Mouse (Mus musculus) heart, embryonic 10.5 days (tissue): ENCODE measurements around the gene Pnma1. TPM values are rescaled to one million over a fixed set of nuclear protein-coding genes. Genes with fewer than 3 reads are reported as not detected.

Source experiments
- DNase-seq: peaks from one replicate; pipeline ENCODE4 v3.0.0-alpha.2; 2017; ENCODE audit warnings: low spot score
- H3K27ac ChIP-seq: fragments of 300-500 bp; sonication (generic); 2 replicates; pipeline ENCODE4 v1.5.1; 2016; ENCODE audit warnings: mild to moderate bottlenecking
- H3K27me3 ChIP-seq: fragments of 300-500 bp; sonication (generic); 2 replicates; pipeline ENCODE4 v1.6.1; 2016; ENCODE audit warnings: mild to moderate bottlenecking; ENCODE audit not compliant: poor library complexity, insufficient read depth, severe bottlenecking
- H3K36me3 ChIP-seq: fragments of 300-500 bp; sonication (generic); 2 replicates; pipeline ENCODE4 v1.6.1; 2016; ENCODE audit warnings: mild to moderate bottlenecking, moderate library complexity
- H3K4me1 ChIP-seq: fragments of 300-500 bp; sonication (generic); 2 replicates; pipeline ENCODE4 v1.6.1; 2016; ENCODE audit warnings: mild to moderate bottlenecking
- H3K4me3 ChIP-seq: fragments of 300-500 bp; sonication (generic); 2 replicates; pipeline ENCODE4 v1.5.1; 2016; ENCODE audit warnings: mild to moderate bottlenecking, moderate library complexity
- H3K9me3 ChIP-seq: fragments of 300-500 bp; sonication (generic); 2 replicates; pipeline ENCODE4 v1.6.1; 2016; ENCODE audit warnings: mild to moderate bottlenecking, moderate library complexity
- WGBS: fragments of 180-500 bp; shearing (Covaris S2); methylation state at CpG from one replicate; pipeline ENCODE4 v1.1.7; 2016; 5-methylcytosine and 5-hydroxymethylcytosine counted together
- polyA plus RNA-seq: library from polyadenylated mRNA; unstranded; fragments of >200 nt; fragmentation: Nextera tagmentation; extraction: Ambion mirVana; gene quantifications from 2 replicates; pipeline ENCODE4 v1.2.1, GENCODE M21; 2016

Gene Pnma1
- polyA plus RNA-seq, 1 experiment from 2014 or later, result 1.1 TPM

DNA sequence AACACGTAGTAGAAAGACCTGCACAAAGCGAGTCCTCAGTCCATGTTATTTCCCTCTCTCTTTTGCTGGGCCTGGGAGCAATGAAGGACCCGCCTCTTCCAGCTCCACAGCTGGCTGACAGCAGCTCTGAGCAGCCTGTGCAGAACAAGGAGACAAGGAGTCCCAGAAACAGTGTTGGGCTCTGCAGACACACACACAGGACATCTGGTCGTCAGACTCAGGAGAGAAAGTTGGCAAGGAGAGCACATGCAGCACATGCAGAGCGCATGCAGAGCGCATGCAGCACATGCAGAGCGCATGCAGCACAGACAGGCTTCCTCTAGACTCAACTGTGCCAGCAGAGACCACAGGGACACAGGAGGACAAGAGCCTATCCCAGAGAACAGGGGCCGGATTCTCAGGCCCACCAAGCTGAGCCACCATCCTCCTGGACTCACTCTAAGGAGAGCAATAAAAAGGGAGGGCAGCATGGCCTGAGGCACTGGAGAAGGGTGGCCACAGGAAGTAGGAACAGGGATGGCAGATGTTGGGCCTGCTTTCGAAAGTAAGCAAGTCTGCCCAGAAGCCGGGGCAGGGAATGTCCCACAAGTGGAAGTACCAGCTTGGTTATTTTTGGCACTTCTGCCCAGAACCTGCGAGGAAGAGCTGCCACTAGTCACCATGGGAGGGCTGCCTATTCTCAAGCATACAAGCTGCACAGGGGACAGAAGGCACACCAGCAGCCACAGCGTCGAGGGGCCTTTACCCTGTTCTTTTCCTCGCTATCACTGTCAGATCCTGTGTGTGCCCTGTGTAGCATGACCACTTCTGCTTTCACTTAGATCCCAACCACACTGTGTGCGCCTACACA, 39.7 kb upstream of the Pnma1 start:
- H3K27ac ChIP-seq, result peak overlapping the region; percentile 62; the same call in 1 of the 2 replicates

DNA sequence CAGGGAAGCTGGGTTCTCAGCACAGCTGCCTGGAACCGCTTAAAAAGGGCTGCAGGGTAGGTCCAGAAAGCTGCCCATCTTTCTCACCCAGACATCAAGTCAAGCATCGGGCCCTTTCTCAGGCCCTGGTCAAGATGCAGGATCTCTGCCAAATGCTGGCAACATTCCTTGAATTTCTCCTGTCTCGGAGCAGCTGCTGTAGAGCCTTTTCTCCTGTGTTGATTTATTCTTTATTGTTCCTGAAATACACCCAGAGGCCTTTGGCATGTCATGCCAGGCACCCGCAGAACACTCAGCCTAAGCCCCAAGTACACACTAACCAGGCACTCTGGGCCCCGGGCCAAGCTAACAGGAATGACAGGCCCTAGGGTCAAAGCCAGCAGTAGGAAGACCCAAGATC, 38.7 kb upstream of the Pnma1 start:
- 0 out of 2 replicates have a peak overlapping the region, but pooled peaks have one; percentile 29 for H3K27ac ChIP-seq

More for the DNA sequence above, 39.7 kb upstream of the Pnma1 start:
- Histone ChIP-seq H3K9me3 (no peaks in the 10 kb centered on the region), H3K4me1 (peaks cover 75% of the 10 kb centered on the region), H3K27me3 (no peaks in the 10 kb centered on the region), H3K4me3 (no peak overlapping the region), H3K36me3 (peaks cover 16% of the 10 kb centered on the region)
- no peak for DNase-seq
- 67% methylated on average over 15 of the region's 15 CpGs for WGBS

DNA sequence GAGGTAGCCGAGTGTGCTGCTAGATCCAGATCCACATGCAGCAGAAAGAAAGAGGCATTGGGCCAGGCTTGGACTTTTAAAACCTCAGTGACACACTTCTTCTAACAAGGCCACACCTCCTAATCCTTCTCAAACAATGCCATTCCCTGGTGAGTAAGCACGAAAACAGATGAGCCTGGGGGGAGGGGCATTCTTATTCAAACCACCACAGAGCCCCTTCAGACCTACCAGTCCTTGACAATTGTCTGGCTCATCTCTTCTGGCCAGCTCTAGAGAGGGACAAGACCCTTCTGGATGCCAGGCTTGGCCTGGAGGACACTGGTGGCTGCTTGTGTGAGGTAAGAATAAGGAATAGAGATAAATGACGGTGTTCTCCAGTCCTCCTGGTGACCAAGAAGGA, 38.2 kb upstream of the Pnma1 start:
- H3K27ac ChIP-seq, result 0 out of 2 replicates have a peak overlapping the region, but pooled peaks have one; percentile 29

More for the DNA sequence above, 38.7 kb upstream of the Pnma1 start:
- no peak for DNase-seq
- no peak overlapping the region for H3K4me3 ChIP-seq
- 82% methylated on average over 5 of the region's 5 CpGs for WGBS
- H3K27me3 ChIP-seq, result no peaks in the 10 kb centered on the region
- H3K4me1 ChIP-seq, result peaks cover 68% of the 10 kb centered on the region
- peaks cover 16% of the 10 kb centered on the region for H3K36me3 ChIP-seq
- H3K9me3 ChIP-seq, result no peaks in the 10 kb centered on the region

DNA sequence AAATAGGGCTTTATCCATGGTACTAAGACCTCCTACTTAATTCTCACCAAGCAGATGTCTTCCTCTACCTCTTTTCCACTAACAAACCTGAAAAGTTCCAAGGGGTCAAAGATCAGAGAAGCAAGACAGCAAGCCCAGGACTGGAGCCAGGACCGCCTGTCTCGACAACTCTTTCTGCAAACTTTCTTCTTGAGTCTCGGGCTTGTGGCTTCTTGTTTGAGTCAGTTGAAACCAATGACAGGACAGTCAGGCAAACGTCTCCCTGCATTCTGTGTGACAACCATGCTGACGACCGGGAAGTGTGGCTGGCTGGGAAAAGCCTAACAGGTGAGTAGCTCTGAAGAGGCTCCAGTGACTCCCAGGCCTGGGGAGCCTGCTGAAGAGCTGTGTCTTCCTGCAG, 37.3 kb upstream of the Pnma1 start:
- Histone ChIP-seq H3K36me3 (peaks cover 16% of the 10 kb centered on the region), H3K4me3 (no peak overlapping the region), H3K27ac (peak overlapping the region; percentile 11; the same call in 1 of the 2 replicates), H3K4me1 (peaks cover 68% of the 10 kb centered on the region), H3K27me3 (no peaks in the 10 kb centered on the region), H3K9me3 (no peaks in the 10 kb centered on the region)
- no peak for DNase-seq
- WGBS, result 52% methylated on average over 6 of the region's 6 CpGs

More for the DNA sequence above, 38.2 kb upstream of the Pnma1 start:
- WGBS, result 84% methylated on average over 3 of the region's 3 CpGs
- Histone ChIP-seq H3K27me3 (no peaks in the 10 kb centered on the region), H3K4me3 (no peak overlapping the region), H3K4me1 (peaks cover 68% of the 10 kb centered on the region), H3K9me3 (no peaks in the 10 kb centered on the region), H3K36me3 (peaks cover 16% of the 10 kb centered on the region)
- no peak for DNase-seq

DNA sequence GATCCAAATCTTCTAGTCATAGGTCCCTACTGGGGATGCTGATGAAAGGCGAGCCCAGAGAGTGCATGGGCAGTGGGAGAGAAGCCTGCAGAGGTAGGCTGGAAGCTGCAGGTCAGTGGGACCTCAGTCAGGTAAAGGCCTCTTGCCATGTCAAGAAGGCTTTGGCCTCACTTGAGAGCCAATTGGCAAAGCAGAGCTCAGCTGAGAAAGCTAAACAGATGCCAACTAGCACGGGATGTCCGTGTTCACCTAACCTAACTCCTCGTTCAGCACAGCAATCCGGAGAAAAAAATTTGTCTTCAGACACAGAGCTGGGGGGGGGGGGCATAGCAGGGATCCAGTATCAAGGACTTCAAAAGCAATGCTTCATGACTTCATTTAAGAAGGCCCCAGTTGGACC, 36.7 kb upstream of the Pnma1 start:
- Histone ChIP-seq H3K4me3 (no peak overlapping the region), H3K36me3 (peaks cover 16% of the 10 kb centered on the region), H3K27me3 (no peaks in the 10 kb centered on the region), H3K4me1 (peaks cover 68% of the 10 kb centered on the region), H3K27ac (no peak overlapping the region), H3K9me3 (no peaks in the 10 kb centered on the region)
- WGBS, result 85% methylated on average over 5 of the region's 5 CpGs
- DNase-seq, result no peak

DNA sequence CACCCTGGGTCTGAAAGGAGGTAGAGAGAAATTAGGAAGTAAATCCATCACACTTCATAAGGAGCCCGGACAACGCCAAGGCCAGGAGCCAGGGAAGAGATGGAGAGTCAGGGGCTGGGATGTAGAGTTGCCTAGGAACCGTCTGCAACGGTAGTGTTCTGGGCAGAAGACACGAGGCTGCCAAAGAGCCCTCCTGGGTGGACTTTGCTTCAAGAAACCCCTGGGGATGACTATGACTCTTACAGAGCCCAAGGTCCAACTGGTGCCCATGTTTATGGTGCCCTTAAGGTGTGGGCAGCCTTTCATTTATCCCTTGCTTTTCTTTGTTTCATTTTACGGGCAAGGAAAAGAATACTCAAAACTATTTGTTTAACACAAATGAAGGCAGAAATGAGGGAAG, 33.7 kb upstream of the Pnma1 start:
- WGBS, result 76% methylated on average over 6 of the region's 6 CpGs
- 0 out of 2 replicates have a peak overlapping the region, but pooled peaks have one; percentile 60 for H3K27ac ChIP-seq
- no peak overlapping the region for H3K4me3 ChIP-seq
- H3K27me3 ChIP-seq, result no peaks in the 10 kb centered on the region
- DNase-seq, result no peak
- H3K9me3 ChIP-seq, result no peaks in the 10 kb centered on the region
- peaks cover 12% of the 10 kb centered on the region for H3K36me3 ChIP-seq
- H3K4me1 ChIP-seq, result peaks cover 66% of the 10 kb centered on the region

DNA sequence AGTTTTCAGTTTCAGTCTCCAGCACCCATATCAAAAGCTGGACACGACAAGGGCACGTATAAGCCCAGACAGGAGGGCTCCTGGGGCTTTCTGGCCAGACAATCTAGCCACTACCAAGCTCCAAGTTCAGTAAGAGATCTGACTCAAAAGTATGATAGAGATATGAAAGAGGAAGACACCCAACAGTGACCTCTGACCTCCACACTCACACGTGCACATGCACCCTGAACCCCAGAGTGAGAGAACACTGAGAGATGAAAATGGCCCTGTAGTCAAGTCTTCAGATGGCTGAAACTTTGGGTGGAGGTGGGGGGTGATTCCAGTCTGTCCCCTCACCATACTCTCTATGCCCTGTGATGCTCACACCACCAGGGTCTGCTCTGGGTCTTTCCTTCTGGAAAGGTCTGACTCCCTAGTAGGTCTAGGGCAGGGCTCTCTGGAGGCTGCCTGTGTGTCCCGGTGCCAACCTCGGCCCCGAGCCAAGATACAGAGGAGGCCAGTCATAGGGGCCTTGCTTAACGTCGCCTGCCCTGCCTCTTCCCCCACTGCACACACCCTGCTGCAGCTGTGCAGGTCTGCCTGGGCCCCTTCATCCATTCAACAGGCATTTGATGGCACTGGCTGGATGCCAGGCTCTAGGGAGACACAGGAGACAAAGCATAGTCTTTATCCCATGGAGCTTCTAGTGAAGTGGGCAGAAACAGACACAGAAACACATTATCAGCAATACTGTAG, 32.6 kb upstream of the Pnma1 start:
- Histone ChIP-seq H3K27ac (peak overlapping the region; percentile 60; the same call in 1 of the 2 replicates), H3K36me3 (0 out of 2 replicates have a peak, but pooled peaks cover under 1% of the 10 kb centered on the region), H3K9me3 (no peaks in the 10 kb centered on the region), H3K27me3 (no peaks in the 10 kb centered on the region), H3K4me1 (peaks cover 66% of the 10 kb centered on the region), H3K4me3 (peak overlapping the region; percentile 9; the same call in 1 of the 2 replicates)
- DNase-seq, result no peak
- 42% methylated on average over 8 of the region's 8 CpGs for WGBS

DNA sequence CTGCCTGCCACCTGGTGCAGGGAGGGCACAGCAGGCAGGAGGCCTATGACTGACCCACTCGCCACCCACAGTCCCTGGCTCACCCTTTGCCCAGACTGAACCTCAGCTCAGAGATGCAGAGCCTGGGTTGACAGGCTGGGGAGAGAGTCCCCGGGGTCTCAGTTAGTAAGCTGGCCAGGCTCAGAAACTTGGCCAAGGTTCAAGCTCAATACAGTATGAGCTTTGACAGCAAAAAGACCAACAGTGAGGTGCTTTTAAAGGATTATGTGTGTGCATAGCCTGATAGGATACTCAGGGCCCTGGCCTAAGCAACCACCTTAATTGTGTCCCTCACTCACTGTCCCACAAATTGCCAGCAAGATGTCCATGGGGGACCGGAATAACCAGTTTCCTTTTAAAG, 31.8 kb upstream of the Pnma1 start:
- no peaks in the 10 kb centered on the region for H3K9me3 ChIP-seq
- H3K27me3 ChIP-seq, result no peaks in the 10 kb centered on the region
- H3K4me1 ChIP-seq, result peaks cover 68% of the 10 kb centered on the region
- no peak overlapping the region for H3K4me3 ChIP-seq
- DNase-seq, result no peak
- H3K36me3 ChIP-seq, result no peaks in the 10 kb centered on the region
- WGBS, result 73% methylated on average over 3 of the region's 3 CpGs
- H3K27ac ChIP-seq, result peak overlapping the region; percentile 60; the same call in 1 of the 2 replicates

DNA sequence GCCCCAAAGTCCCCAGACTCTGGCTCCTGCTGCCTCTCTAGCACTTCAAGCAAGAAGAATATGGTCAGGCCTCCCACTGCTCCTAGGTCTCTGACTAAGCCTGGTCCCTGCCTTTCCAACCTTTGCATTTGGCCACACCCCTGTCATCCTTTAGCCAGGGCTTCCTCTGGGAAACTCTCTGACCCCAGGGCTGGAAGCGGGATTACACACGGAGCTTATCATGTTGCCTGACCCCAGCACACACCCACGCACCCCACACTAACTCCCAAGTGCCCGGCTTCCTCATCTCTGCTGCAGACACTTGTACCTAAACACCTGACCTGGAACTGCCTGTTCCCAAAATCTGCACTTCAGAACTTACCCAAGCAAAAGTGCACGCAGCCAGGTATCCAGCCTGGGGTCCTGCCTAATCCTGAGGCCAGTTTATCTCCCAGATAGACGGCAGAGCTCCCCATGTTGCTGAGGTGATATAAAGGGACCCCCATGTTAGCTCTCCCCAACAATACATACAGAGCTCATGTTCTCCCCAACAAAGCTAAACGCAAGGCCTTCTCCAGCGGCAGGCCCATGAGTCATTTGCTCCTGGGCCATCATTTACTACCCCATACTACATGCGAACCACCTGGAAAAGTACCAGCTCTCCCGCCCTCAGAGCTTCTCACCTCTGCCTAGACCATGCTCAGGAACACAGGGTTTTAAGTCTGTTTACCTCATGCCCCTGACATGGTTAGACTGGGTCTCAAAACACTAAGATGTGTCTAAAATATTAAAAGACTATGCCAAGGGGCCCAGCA, 30.6 kb upstream of the Pnma1 start:
- peaks cover 3% of the 10 kb centered on the region for H3K36me3 ChIP-seq
- no peaks in the 10 kb centered on the region for H3K9me3 ChIP-seq
- H3K4me3 ChIP-seq, result peak overlapping the region; percentile 9; the same call in 1 of the 2 replicates
- peak overlapping the region; percentile 95 for H3K27ac ChIP-seq
- DNase-seq, result no peak
- H3K27me3 ChIP-seq, result no peaks in the 10 kb centered on the region
- WGBS, result 52% methylated on average over 10 of the region's 10 CpGs
- H3K4me1 ChIP-seq, result peaks cover 80% of the 10 kb centered on the region

DNA sequence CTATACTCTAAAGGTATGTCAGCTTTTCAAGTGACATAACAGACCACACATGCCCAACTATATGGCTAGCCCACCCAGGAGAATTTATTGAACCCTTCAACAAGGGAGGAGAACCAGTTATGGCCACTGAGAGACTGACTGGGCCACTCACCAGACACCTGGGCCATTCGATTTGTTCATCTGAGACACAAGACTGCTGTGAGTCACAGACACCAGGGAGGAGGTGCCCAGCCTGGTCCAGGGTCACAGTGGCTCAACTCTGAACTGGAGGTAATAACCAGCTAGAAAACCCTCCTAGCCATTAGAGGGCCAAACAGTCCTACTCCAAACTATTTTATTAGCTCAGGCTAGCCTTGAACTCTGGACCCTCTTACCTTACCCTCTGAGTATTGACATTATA, 29.8 kb upstream of the Pnma1 start:
- DNase-seq, result no peak
- 53% methylated on average over 1 of the region's 1 CpGs for WGBS
- Histone ChIP-seq H3K4me3 (no peak overlapping the region), H3K27ac (peak overlapping the region; percentile 95), H3K4me1 (peaks cover 84% of the 10 kb centered on the region), H3K27me3 (no peaks in the 10 kb centered on the region), H3K36me3 (peaks cover 11% of the 10 kb centered on the region), H3K9me3 (no peaks in the 10 kb centered on the region)

DNA sequence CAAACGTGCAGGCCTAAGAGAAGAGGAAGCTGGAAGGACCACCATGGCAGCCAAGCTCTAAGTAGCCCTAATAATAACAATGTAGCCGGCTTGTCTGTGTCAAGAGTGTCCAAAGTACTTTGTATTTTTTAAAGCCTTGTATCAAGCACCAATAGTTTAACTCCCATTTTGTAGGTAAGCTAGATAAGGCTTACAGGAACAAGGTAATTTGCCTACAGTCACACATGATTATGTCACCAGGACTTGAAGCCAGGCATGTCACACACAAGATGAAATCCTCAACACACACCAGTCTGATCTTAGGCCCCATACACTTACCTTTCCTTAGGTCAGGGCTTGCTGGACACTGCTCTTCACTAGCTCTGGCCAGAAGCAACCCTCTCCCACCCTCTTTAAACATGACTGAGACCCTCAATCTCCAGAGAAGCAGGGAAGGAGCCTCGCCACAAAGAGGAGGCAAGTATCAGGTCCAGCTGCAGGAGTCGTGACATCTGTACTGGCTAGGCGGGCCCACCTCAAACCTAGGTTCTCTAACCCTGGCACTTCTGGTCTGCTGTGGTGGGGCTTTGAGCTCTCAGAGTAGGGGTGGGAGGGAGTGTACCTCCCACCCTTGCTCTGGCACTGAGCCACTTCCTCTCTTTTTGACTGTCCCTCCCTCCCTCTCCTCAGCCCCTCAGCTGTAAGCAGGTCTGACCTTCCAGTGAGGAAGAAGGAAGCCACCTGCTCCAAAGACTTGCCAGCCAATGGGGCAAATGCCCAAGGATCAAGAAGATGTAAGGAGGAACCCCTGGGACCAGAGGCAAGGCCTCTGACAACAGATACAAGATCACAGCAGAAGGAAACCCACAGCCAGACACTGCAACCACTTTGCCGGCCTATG, 28.8 kb upstream of the Pnma1 start:
- H3K4me3 ChIP-seq, result peak overlapping the region; percentile 61

More for the DNA sequence above, 28.8 kb upstream of the Pnma1 start:
- peak overlapping the region; percentile 95 for H3K27ac ChIP-seq
- no peak for DNase-seq
- H3K4me1 ChIP-seq, result peaks cover 90% of the 10 kb centered on the region
- no peaks in the 10 kb centered on the region for H3K27me3 ChIP-seq
- WGBS, result 39% methylated on average over 6 of the region's 6 CpGs
- H3K9me3 ChIP-seq, result no peaks in the 10 kb centered on the region
- H3K36me3 ChIP-seq, result peaks cover 20% of the 10 kb centered on the region
